In genomic region chr4:100095685-100096595, GRCm38 (mm10) we compare ENCODE assay signal across 8 mouse cellular contexts. TPM values are rescaled to one million over a fixed set of nuclear protein-coding genes. Genes with fewer than 3 reads are reported as not detected.
DNase-seq lines count a peak whose midpoint lies in the region; TF ChIP-seq lines count a peak whose summit lies in the region.

Gene Ror1 (plus strand): TSS chr4:100095791.

- peak; percentile 93 for DNase-seq in NIH3T3 (ENCODE audit: low read depth)
- DNase-seq in cerebellum, adult 8-10 months: peak; percentile 96
- DNase-seq in frontal cortex, adult 2 months (ENCODE audit: extremely low spot score in 1 of 2, low spot score in 1 of 2): peak; percentile 46 to 91
- DNase-seq in hindbrain, embryonic 10.5 days (ENCODE audit: low spot score): peak; percentile 96
- DNase-seq in layer of hippocampus, adult 8-10 months (ENCODE audit: low spot score in 2 of 2): peak; percentile 83 to 92
- peak; percentile 86 for DNase-seq in lung, adult 2 months
- peak; percentile 44 for DNase-seq in thymus, postnatal 0 days (ENCODE audit: low spot score)

- peaks cover 27% of the 10 kb centered on the region for H3K27me3 ChIP-seq in hindbrain, embryonic 10.5 days (ENCODE audit: insufficient read depth, poor library complexity, severe bottlenecking)

- peak; percentile 64 for TF ChIP-seq CTCF in lung, adult 2 months (IDR thresholded peaks at IDR 0.05; ENCODE audit: insufficient read depth, low read length)
- TF ChIP-seq CTCF in olfactory bulb, adult 2 months (IDR thresholded peaks at IDR 0.05; ENCODE audit: insufficient read depth, low read depth, low read length): peak; percentile 83

- peak within 1 kb of the TSS; percentile 88 for H3K4me3 ChIP-seq in hindbrain, embryonic 10.5 days
- peak within 1 kb of the TSS; percentile 80 for H3K4me3 ChIP-seq in lung, adult 2 months (replicated peaks; ENCODE audit: extremely low read depth, low read depth, low read length)
- H3K4me3 ChIP-seq in olfactory bulb, adult 2 months (ENCODE audit: insufficient read depth, low read depth, low read length): peak within 1 kb of the TSS; percentile 46

- no peaks in the 10 kb centered on the region for H3K9me3 ChIP-seq in hindbrain, embryonic 10.5 days

- TF ChIP-seq POLR2A in lung, adult 2 months (IDR thresholded peaks at IDR 0.05; ENCODE audit: borderline replicate concordance, extremely low read depth, low read depth, low read length): peak; percentile 47; the same call in 1 of the 2 replicates
- TF ChIP-seq POLR2A in olfactory bulb, adult 2 months (IDR thresholded peaks at IDR 0.05; ENCODE audit: insufficient read depth, low read depth, low read length): no peak

- peaks cover 42% of the 10 kb centered on the region for H3K4me1 ChIP-seq in hindbrain, embryonic 10.5 days (replicated peaks)
- no peaks in the 10 kb centered on the region; the same call in 1 of the 2 replicates for H3K4me1 ChIP-seq in lung, adult 2 months (ENCODE audit: control insufficient read depth, insufficient read depth, low read length)
- H3K4me1 ChIP-seq in olfactory bulb, adult 2 months (ENCODE audit: control insufficient read depth, insufficient read depth, low read length): peaks cover 10% of the 10 kb centered on the region; the same call in 1 of the 2 replicates

- H3K36me3 ChIP-seq in hindbrain, embryonic 10.5 days: no peaks in the 10 kb centered on the region

- under 1% methylated on average over 76 of the region's 76 CpGs for WGBS in hindbrain, embryonic 10.5 days
- WGBS in lung, adult 2 months: under 1% methylated on average over 76 of the region's 76 CpGs
- WGBS in olfactory bulb, adult 2 months: under 1% methylated on average over 76 of the region's 76 CpGs

- H3K27ac ChIP-seq in hindbrain, embryonic 10.5 days: peak within 1 kb of the TSS; percentile 91
- no peak within 1 kb of the TSS; the same call in 1 of the 2 replicates for H3K27ac ChIP-seq in olfactory bulb, adult 2 months (ENCODE audit: insufficient read depth, low read depth, low read length)

RNA-seq across cellular contexts. Expression of gene Ror1, which starts in this region (rescaled TPM):
- 0.78 and 0.98 TPM in 2 replicates for polyA plus RNA-seq in frontal cortex, adult 2 months (2012; rRNA removed)
- 7.1 and 11.1 TPM in 2 replicates for polyA plus RNA-seq in hindbrain, embryonic 10.5 days (2016; fragmentation: Nextera tagmentation; extraction: Ambion mirVana)
- total RNA-seq in layer of hippocampus, adult 8-10 months (2022): 1 to 10 TPM; 4.3 to 5.6 (median 5.1) TPM
- polyA plus RNA-seq in lung, adult 2 months (2012; rRNA removed): 2.2 and 2.6 TPM in 2 replicates
- polyA plus RNA-seq in olfactory bulb, adult 2 months (2012; ENCODE audit: insufficient read depth, insufficient read length, low replicate concordance, missing spikeins): not detected in 2 replicates
- polyA plus RNA-seq in thymus, postnatal 0 days (2015; fragmentation: Nextera tagmentation; extraction: Ambion mirVana): 2.2 and 2.6 TPM in 2 replicates

Comparison
In these comparisons a context has a peak if more than half of its experiments do, and no peak if none do; other contexts are left out.
1. Peak in DNase-seq in frontal cortex, adult 2 months; RNA of the gene not detected or under 1 TPM.
2. DNase-seq: peak in every context shown above with its lines; median percentile 96 in cerebellum, adult 8-10 months; 96 in hindbrain, embryonic 10.5 days; 93 in NIH3T3; 88 in layer of hippocampus, adult 8-10 months; 86 in lung, adult 2 months; 68 in frontal cortex, adult 2 months; 44 in thymus, postnatal 0 days.